Mouse (Mus musculus) liver, adult 2 months (tissue): Measurements from ENCODE around the gene Trp53.

Experiments used
- CTCF ChIP-seq: fragments of 200-500 bp; IDR thresholded peaks from 2 replicates; pipeline ENCODE4 v1.5.1; 2011; ENCODE audit warnings: low read depth, low read length, control low read depth
- POLR2A ChIP-seq: fragments of 200-500 bp; IDR thresholded peaks from 2 replicates; pipeline ENCODE4 v1.6.1; 2011; ENCODE audit warnings: low read length, control low read depth; ENCODE audit not compliant: insufficient read depth; ENCODE audit errors: extremely low read depth

GRCm38 (mm10) chr11:69532480-69533150 lies 47.5 kb upstream of the Trp53 start:
- TF ChIP-seq POLR2A (no peak), CTCF (no peak)
